Mouse (Mus musculus): ENCODE measurements around the gene Zfp207. TPM values are rescaled to one million over a fixed set of nuclear protein-coding genes. Genes with fewer than 3 reads are reported as not detected.
"Not testable (repeated sequence)": the region's sequence is repeated elsewhere in the genome, so short reads cannot be mapped to it uniquely, and the experiment has no call there.

Zfp207 gene
- total and polyA plus RNA-seq, 3 experiments, result 143 to 347 (median 186) TPM

DNA sequence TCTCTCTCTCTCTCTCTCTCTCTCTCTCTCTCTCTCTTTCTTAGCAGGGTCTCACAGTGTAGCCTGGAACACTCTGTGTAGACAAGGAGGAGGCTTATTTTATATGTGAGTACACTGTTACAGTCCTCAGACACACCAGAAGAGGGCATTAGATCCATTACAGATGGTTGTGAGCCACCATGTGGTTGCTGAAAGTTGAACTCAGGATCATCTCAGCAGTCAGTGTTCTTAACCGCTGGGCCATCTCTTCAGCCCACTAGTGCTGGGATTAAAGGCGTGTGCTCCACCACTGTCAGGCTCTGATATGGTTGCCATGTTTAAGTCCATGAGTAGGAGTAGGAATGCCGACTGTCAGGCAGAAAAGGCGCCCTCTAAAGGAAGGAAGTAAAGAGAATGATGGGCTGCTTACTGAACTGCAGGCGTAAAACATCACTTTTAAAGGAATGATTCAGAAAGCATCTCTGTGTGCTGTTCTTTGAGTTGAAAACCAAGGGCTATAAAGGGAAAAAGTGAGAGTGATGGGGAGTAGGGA lies 42.2 kb downstream of the Zfp207 start (continued):
- TF ChIP-seq EP300 (IDR thresholded peaks at IDR 0.05; ENCODE audit: low read depth in 1 of 2, low read length in 2 of 2) (no peak), GATA1 (IDR thresholded peaks at IDR 0.05; ENCODE audit: low read depth, low read length) (no peak), CHD1 (IDR thresholded peaks at IDR 0.05; ENCODE audit: low read depth, low read length) (no peak)

DNA sequence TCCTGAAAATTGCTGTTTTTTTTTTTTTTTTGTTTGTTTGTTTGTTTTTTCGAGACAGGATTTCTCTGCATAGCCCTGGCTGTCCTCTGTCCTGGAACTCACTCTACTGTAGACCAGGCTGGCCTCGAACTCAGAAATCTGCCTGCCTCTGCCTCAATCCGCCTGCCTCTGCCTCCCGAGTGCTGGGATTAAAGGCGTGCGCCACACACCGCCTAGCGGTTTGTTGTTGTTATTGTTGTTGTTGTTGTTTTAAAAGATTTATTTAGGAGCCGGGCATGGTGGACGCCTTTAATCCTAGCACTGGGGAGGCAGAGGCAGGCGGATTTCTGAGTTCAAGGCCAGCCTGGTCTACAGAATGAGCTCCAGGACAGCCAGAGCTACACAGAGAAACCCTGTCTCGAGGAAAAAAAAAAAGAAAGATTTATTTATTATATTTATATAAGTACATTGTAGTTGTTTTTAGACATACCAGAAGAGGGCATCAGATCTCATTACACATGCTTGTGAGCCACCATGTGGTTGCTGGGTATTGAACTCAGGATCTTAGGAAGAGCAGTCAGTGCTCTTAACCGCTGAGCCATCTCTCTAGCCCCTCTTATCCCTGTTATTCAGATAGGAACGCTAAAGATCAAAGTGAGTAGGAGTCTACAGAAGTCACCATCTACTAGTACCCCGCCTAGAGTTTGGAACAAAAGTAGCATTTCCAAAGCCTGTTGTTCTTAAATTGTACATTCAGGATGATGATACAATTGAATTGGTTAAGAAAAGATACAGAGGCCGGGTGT lies 43.1 kb downstream of the Zfp207 start:
- Histone ChIP-seq H3K36me3 (ENCODE audit: control insufficient read depth in 1 of 2, insufficient read depth in 2 of 2, low read length in 2 of 2) (peaks cover 9 to 29% of the 10 kb centered on the region in 2 experiments), H3K4me1 (ENCODE audit: control insufficient read depth in 1 of 2, insufficient read depth in 2 of 2, low read length in 2 of 2) (peaks cover 23 to 34% of the 10 kb centered on the region in 2 experiments), H3K79me2 (ENCODE audit: control insufficient read depth, insufficient read depth, low read length, poor library complexity) (peaks cover 22% of the 10 kb centered on the region)
- H3K9ac ChIP-seq (ENCODE audit: control insufficient read depth, low read depth, low read length, poor library complexity, severe bottlenecking); H3K4me3 ChIP-seq (ENCODE audit: control insufficient read depth in 1 of 2, insufficient read depth in 1 of 2, low read depth in 2 of 2, low read length in 2 of 2); H3K9me3 ChIP-seq (replicated peaks; ENCODE audit: insufficient read depth, low read length); H3K27ac ChIP-seq (ENCODE audit: control insufficient read depth, low read depth, low read length); H3K27me3 ChIP-seq (ENCODE audit: control insufficient read depth in 1 of 2, insufficient read depth in 2 of 2, low read length in 2 of 2): not testable (repeated sequence)
- DNase-seq (ENCODE audit: low read depth, low spot score), result peak; percentile 43
- 0 out of 2 replicates have a peak, but pooled peaks have one; percentile 33 for TF ChIP-seq ZNF384 (IDR thresholded peaks at IDR 0.05; ENCODE audit: low read depth, low read length)
- peak; percentile 63; the same call in 1 of the 2 replicates for TF ChIP-seq TBP (IDR thresholded peaks at IDR 0.05; ENCODE audit: low read depth, low read length)
- TF ChIP-seq MYC (IDR thresholded peaks at IDR 0.05; ENCODE audit: low read depth, low read length), result peak; percentile 85
- peak in 1 of 3 experiments; percentile 31; a peak in 2 of 6 replicates for TF ChIP-seq CTCF (IDR thresholded peaks at IDR 0.05 in 2 of 3, conservative IDR thresholded peaks at IDR 0.05 in 1 of 3; ENCODE audit: control insufficient read depth in 1 of 3, insufficient read depth in 1 of 3, low read depth in 2 of 3, low read length in 3 of 3, poor library complexity in 1 of 3, severe bottlenecking in 1 of 3)

DNA sequence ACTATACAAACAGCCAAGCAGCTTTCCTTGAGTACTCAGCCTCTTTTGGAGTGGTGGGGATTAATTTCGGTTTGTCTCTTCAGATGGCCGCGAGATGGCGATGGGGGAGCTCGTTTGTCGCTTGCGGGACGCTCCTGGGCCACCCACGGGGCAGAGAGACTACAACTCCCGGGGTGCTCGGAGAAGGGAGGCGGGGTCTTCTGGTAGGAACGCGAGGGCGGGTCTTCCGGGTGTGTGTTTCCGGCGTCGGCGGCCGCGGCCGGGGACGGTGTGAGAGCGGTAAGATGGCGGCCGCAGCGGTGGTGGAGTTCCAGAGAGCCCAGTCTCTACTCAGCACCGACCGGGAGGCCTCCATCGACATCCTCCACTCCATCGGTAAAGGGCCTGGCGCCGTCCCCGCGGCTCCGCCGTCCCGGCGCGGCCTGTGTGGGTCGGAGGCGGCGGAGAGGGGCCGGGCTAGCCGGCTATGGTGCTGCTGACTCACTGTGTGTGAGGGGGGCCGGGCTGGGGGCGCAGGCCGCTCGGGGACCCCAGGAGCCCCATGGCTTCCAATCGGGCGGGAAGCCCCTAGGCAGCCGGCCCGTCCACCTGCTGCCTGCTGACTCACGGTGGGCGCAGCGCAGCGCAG lies 45.4 kb downstream of the Zfp207 start, which contains the start of gene Psmd11:
Gene Psmd11, plus strand, starts transcription at position 235 of the 628 bp plus-strand sequence.
- Histone ChIP-seq H3K27ac (ENCODE audit: control insufficient read depth, low read depth, low read length) (peak within 1 kb of the TSS; percentile 71), H3K36me3 (ENCODE audit: control insufficient read depth in 1 of 2, insufficient read depth in 2 of 2, low read length in 2 of 2) (peaks cover 23 to 29% of the 10 kb centered on the region in 2 experiments), H3K27me3 (ENCODE audit: control insufficient read depth in 1 of 2, insufficient read depth in 2 of 2, low read length in 2 of 2) (no peaks in the 10 kb centered on the region), H3K4me3 (ENCODE audit: control insufficient read depth in 1 of 2, insufficient read depth in 1 of 2, low read depth in 2 of 2, low read length in 2 of 2) (peak within 1 kb of the TSS; percentile 66 to 84), H3K79me2 (ENCODE audit: control insufficient read depth, insufficient read depth, low read length, poor library complexity) (peaks cover 37% of the 10 kb centered on the region), H3K9ac (ENCODE audit: control insufficient read depth, low read depth, low read length, poor library complexity, severe bottlenecking) (peak within 1 kb of the TSS; percentile 95), H3K4me1 (ENCODE audit: control insufficient read depth in 1 of 2, insufficient read depth in 2 of 2, low read length in 2 of 2) (peaks cover 20 to 30% of the 10 kb centered on the region in 2 experiments), H3K9me3 (replicated peaks; ENCODE audit: insufficient read depth, low read length) (no peaks in the 10 kb centered on the region)
- peak; percentile 99 for DNase-seq (ENCODE audit: low read depth, low spot score)
- TF ChIP-seq POLR2A (IDR thresholded peaks at IDR 0.05; ENCODE audit: control insufficient read depth in 1 of 2, insufficient read depth in 1 of 2, low read depth in 1 of 2, low read length in 2 of 2, poor library complexity in 1 of 2) (peak; percentile 90 to 96), ETS1 (IDR thresholded peaks at IDR 0.05; ENCODE audit: low read depth, low read length) (peak; percentile 34; the same call in 1 of the 2 replicates), MEF2A (IDR thresholded peaks at IDR 0.05; ENCODE audit: extremely low read depth, insufficient replicate concordance, low read depth, low read length, poor library complexity, severe bottlenecking) (peak; percentile 59; the same call in 1 of the 2 replicates), JUND (IDR thresholded peaks at IDR 0.05; ENCODE audit: low read depth, low read length) (no peak), CHD2 (IDR thresholded peaks at IDR 0.05; ENCODE audit: low read length) (no peak), CTCF (IDR thresholded peaks at IDR 0.05 in 2 of 3, conservative IDR thresholded peaks at IDR 0.05 in 1 of 3; ENCODE audit: control insufficient read depth in 1 of 3, insufficient read depth in 1 of 3, low read depth in 2 of 3, low read length in 3 of 3, poor library complexity in 1 of 3, severe bottlenecking in 1 of 3) (peak; percentile 41 to 95 (median 82)), TAL1 (IDR thresholded peaks at IDR 0.05; ENCODE audit: low read length) (no peak), USF1 (IDR thresholded peaks at IDR 0.05; ENCODE audit: low read depth, low read length) (peak; percentile 63), GABPA (IDR thresholded peaks at IDR 0.05; ENCODE audit: low read depth, low read length) (no peak), HCFC1 (IDR thresholded peaks at IDR 0.05; ENCODE audit: low read depth, low read length) (peak; percentile 99), MYB (IDR thresholded peaks at IDR 0.05; ENCODE audit: low read depth, low read length) (no peak), MAX (IDR thresholded peaks at IDR 0.05; ENCODE audit: low read length) (peak; percentile 68), ZKSCAN1 (IDR thresholded peaks at IDR 0.05; ENCODE audit: low read depth, low read length) (no peak), UBTF (IDR thresholded peaks at IDR 0.05; ENCODE audit: borderline replicate concordance, insufficient read depth, low read depth, low read length) (no peak), BHLHE40 (IDR thresholded peaks at IDR 0.05; ENCODE audit: borderline replicate concordance, low read depth, low read length) (peak; percentile 11; the same call in 1 of the 2 replicates), RCOR1 (IDR thresholded peaks at IDR 0.05; ENCODE audit: low read depth, low read length) (peak; percentile 62), CHD1 (IDR thresholded peaks at IDR 0.05; ENCODE audit: low read depth, low read length) (no peak), EP300 (IDR thresholded peaks at IDR 0.05; ENCODE audit: low read depth in 1 of 2, low read length in 2 of 2) (peak in 1 of 2 experiments; percentile 50; a peak in 2 of 4 replicates), TCF12 (IDR thresholded peaks at IDR 0.05; ENCODE audit: low read depth, low read length) (peak; percentile 80), SIN3A (IDR thresholded peaks at IDR 0.05; ENCODE audit: low read length) (peak; percentile 94), SMC3 (IDR thresholded peaks at IDR 0.05; ENCODE audit: low read depth, low read length) (peak; percentile 76)

Measured in MEL (cell line).